Mouse (Mus musculus): ENCODE results near the gene Trf. TPM values are rescaled to one million over a fixed set of nuclear protein-coding genes. Genes with fewer than 3 reads are reported as not detected.
A peak's percentile ranks its signal among the peaks of the same experiment; 100 is the strongest.

The Trf gene
- total and polyA plus RNA-seq, 2 experiments, result 18,586 to 26,375 TPM

GRCm38 (mm10) chr9:103252906-103253305, 22.7 kb upstream of the Trf start:
- H3K9ac ChIP-seq (ENCODE audit: low read depth, low read length), result no peak overlapping the region
- H3K4me1 ChIP-seq (ENCODE audit: control insufficient read depth, insufficient read depth, low read length), result peaks cover 6% of the 10 kb centered on the region
- H3K4me3 ChIP-seq (ENCODE audit: insufficient read depth, low read depth, low read length), result no peak overlapping the region
- WGBS, result 75% methylated on average over 5 of the region's 5 CpGs
- no peaks in the 10 kb centered on the region for H3K27me3 ChIP-seq (ENCODE audit: control insufficient read depth, insufficient read depth, low read length)
- H3K79me2 ChIP-seq (ENCODE audit: control insufficient read depth, insufficient read depth, low read length), result no peaks in the 10 kb centered on the region
- H3K36me3 ChIP-seq (ENCODE audit: control insufficient read depth, insufficient read depth, low read length), result peaks cover 48% of the 10 kb centered on the region
- no peak for TF ChIP-seq CTCF (IDR thresholded peaks at IDR 0.05; ENCODE audit: low read depth, low read length)
- no peak for TF ChIP-seq POLR2A (IDR thresholded peaks at IDR 0.05; ENCODE audit: extremely low read depth, insufficient read depth, low read length)
- DNase-seq (ENCODE audit: extremely low read depth, low read depth, low spot score), result no peak
- no peak overlapping the region for H3K27ac ChIP-seq (replicated peaks; ENCODE audit: insufficient read depth, low read depth, low read length)

- WGBS, result 16% methylated on average over 4 of the region's 4 CpGs
- Histone ChIP-seq H3K9ac (ENCODE audit: low read depth, low read length) (no peak overlapping the region), H3K79me2 (ENCODE audit: control insufficient read depth, insufficient read depth, low read length) (no peaks in the 10 kb centered on the region), H3K27ac (replicated peaks; ENCODE audit: insufficient read depth, low read depth, low read length) (peak overlapping the region; percentile 75), H3K4me3 (ENCODE audit: insufficient read depth, low read depth, low read length) (no peak overlapping the region), H3K36me3 (ENCODE audit: control insufficient read depth, insufficient read depth, low read length) (peaks cover 24% of the 10 kb centered on the region), H3K27me3 (ENCODE audit: control insufficient read depth, insufficient read depth, low read length) (no peaks in the 10 kb centered on the region), H3K4me1 (ENCODE audit: control insufficient read depth, insufficient read depth, low read length) (peaks cover 8% of the 10 kb centered on the region)
- peak; percentile 95 for DNase-seq (ENCODE audit: extremely low read depth, low read depth, low spot score)
- no peak for TF ChIP-seq CTCF (IDR thresholded peaks at IDR 0.05; ENCODE audit: low read depth, low read length)
- TF ChIP-seq POLR2A (IDR thresholded peaks at IDR 0.05; ENCODE audit: extremely low read depth, insufficient read depth, low read length), result no peak
Observed at GRCm38 (mm10) chr9:103248618-103249017, 18.4 kb upstream of the Trf start.

GRCm38 (mm10) chr9:103246526-103247168, 16.4 kb upstream of the Trf start:
- Histone ChIP-seq H3K9ac (ENCODE audit: low read depth, low read length) (no peak overlapping the region), H3K4me1 (ENCODE audit: control insufficient read depth, insufficient read depth, low read length) (peaks cover 22% of the 10 kb centered on the region), H3K4me3 (ENCODE audit: insufficient read depth, low read depth, low read length) (no peak overlapping the region), H3K27me3 (ENCODE audit: control insufficient read depth, insufficient read depth, low read length) (no peaks in the 10 kb centered on the region), H3K27ac (replicated peaks; ENCODE audit: insufficient read depth, low read depth, low read length) (no peak overlapping the region), H3K36me3 (ENCODE audit: control insufficient read depth, insufficient read depth, low read length) (peaks cover 15% of the 10 kb centered on the region), H3K79me2 (ENCODE audit: control insufficient read depth, insufficient read depth, low read length) (no peaks in the 10 kb centered on the region)
- WGBS, result 79% methylated on average over 8 of the region's 8 CpGs
- DNase-seq (ENCODE audit: extremely low read depth, low read depth, low spot score), result peak; percentile 35
- TF ChIP-seq CTCF (IDR thresholded peaks at IDR 0.05; ENCODE audit: low read depth, low read length) (peak; percentile 8; the same call in 1 of the 2 replicates), POLR2A (IDR thresholded peaks at IDR 0.05; ENCODE audit: extremely low read depth, insufficient read depth, low read length) (no peak)

GRCm38 (mm10) chr9:103243640-103244039, 13.4 kb upstream of the Trf start:
- H3K4me1 ChIP-seq (ENCODE audit: control insufficient read depth, insufficient read depth, low read length), result peaks cover 38% of the 10 kb centered on the region
- DNase-seq (ENCODE audit: extremely low read depth, low read depth, low spot score), result peak; percentile 99

GRCm38 (mm10) chr9:103241206-103241605, 11.0 kb upstream of the Trf start:
- Histone ChIP-seq H3K4me1 (ENCODE audit: control insufficient read depth, insufficient read depth, low read length) (peaks cover 36% of the 10 kb centered on the region), H3K4me3 (ENCODE audit: insufficient read depth, low read depth, low read length) (no peak overlapping the region), H3K27ac (replicated peaks; ENCODE audit: insufficient read depth, low read depth, low read length) (peak overlapping the region; percentile 92), H3K79me2 (ENCODE audit: control insufficient read depth, insufficient read depth, low read length) (no peaks in the 10 kb centered on the region; the same call in 1 of the 2 replicates), H3K9ac (ENCODE audit: low read depth, low read length) (no peak overlapping the region), H3K27me3 (ENCODE audit: control insufficient read depth, insufficient read depth, low read length) (no peaks in the 10 kb centered on the region), H3K36me3 (ENCODE audit: control insufficient read depth, insufficient read depth, low read length) (no peaks in the 10 kb centered on the region)
- TF ChIP-seq CTCF (IDR thresholded peaks at IDR 0.05; ENCODE audit: low read depth, low read length), result no peak
- peak; percentile 96 for DNase-seq (ENCODE audit: extremely low read depth, low read depth, low spot score)
- WGBS, result 12% methylated on average over 2 of the region's 2 CpGs

More at GRCm38 (mm10) chr9:103243640-103244039, 13.4 kb upstream of the Trf start:
- H3K9ac ChIP-seq (ENCODE audit: low read depth, low read length), result peak overlapping the region; percentile 64
- no peaks in the 10 kb centered on the region for H3K27me3 ChIP-seq (ENCODE audit: control insufficient read depth, insufficient read depth, low read length)
- no peak overlapping the region for H3K4me3 ChIP-seq (ENCODE audit: insufficient read depth, low read depth, low read length)
- 19% methylated on average over 4 of the region's 4 CpGs for WGBS
- TF ChIP-seq CTCF (IDR thresholded peaks at IDR 0.05; ENCODE audit: low read depth, low read length) (no peak), POLR2A (IDR thresholded peaks at IDR 0.05; ENCODE audit: extremely low read depth, insufficient read depth, low read length) (no peak)
- peak overlapping the region; percentile 98 for H3K27ac ChIP-seq (replicated peaks; ENCODE audit: insufficient read depth, low read depth, low read length)
- no peaks in the 10 kb centered on the region; the same call in 1 of the 2 replicates for H3K79me2 ChIP-seq (ENCODE audit: control insufficient read depth, insufficient read depth, low read length)
- H3K36me3 ChIP-seq (ENCODE audit: control insufficient read depth, insufficient read depth, low read length), result no peaks in the 10 kb centered on the region

GRCm38 (mm10) chr9:103239471-103239870, 9.2 kb upstream of the Trf start:
- Histone ChIP-seq H3K27me3 (ENCODE audit: control insufficient read depth, insufficient read depth, low read length) (no peaks in the 10 kb centered on the region), H3K4me1 (ENCODE audit: control insufficient read depth, insufficient read depth, low read length) (peaks cover 37% of the 10 kb centered on the region), H3K4me3 (ENCODE audit: insufficient read depth, low read depth, low read length) (no peak overlapping the region), H3K36me3 (ENCODE audit: control insufficient read depth, insufficient read depth, low read length) (no peaks in the 10 kb centered on the region), H3K9ac (ENCODE audit: low read depth, low read length) (no peak overlapping the region), H3K79me2 (ENCODE audit: control insufficient read depth, insufficient read depth, low read length) (no peaks in the 10 kb centered on the region; the same call in 1 of the 2 replicates), H3K27ac (replicated peaks; ENCODE audit: insufficient read depth, low read depth, low read length) (peak overlapping the region; percentile 48; the same call in 1 of the 2 replicates)
- DNase-seq (ENCODE audit: extremely low read depth, low read depth, low spot score), result peak; percentile 92
- WGBS, result 33% methylated on average over 6 of the region's 6 CpGs
- TF ChIP-seq POLR2A (IDR thresholded peaks at IDR 0.05; ENCODE audit: extremely low read depth, insufficient read depth, low read length), result no peak
- TF ChIP-seq CTCF (IDR thresholded peaks at IDR 0.05; ENCODE audit: low read depth, low read length), result no peak
